Mouse (Mus musculus) gastrocnemius, adult 2 months (tissue): ENCODE data around the gene Fat2. TPM values are rescaled to one million over a fixed set of nuclear protein-coding genes. Genes with fewer than 3 reads are reported as not detected.

Experiments used
- DNase-seq: peaks from one replicate; pipeline ENCODE4 v3.0.0; 2022
- H3K27ac ChIP-seq: fragments of 200-600 bp; 2 replicates; pipeline ENCODE4 v1.8.1; 2022; ENCODE audit warnings: mild to moderate bottlenecking
- H3K4me3 ChIP-seq: fragments of 200-600 bp; 2 replicates; pipeline ENCODE4 v1.8.1; 2022; ENCODE audit warnings: mild to moderate bottlenecking, moderate library complexity
- CTCF ChIP-seq: fragments of 200-600 bp; IDR thresholded peaks from 2 replicates; pipeline ENCODE4 v1.8.1; 2022; ENCODE audit warnings: antibody characterized with exemption, mild to moderate bottlenecking, moderate library complexity
- intact Hi-C: fragments of 180-260 bp; cut with DNase I; formaldehyde crosslinking; loops from one replicate; pipeline ENCODE4 v1.15.1; 2025
- total RNA-seq, 2 experiments: library from RNA; stranded (reverse); gene quantifications; 2 replicates each; pipeline ENCODE4 v1.2.3; 2021

The Fat2 gene
- total RNA-seq, 2 experiments from 2014 or later: 0.03 TPM

DNA sequence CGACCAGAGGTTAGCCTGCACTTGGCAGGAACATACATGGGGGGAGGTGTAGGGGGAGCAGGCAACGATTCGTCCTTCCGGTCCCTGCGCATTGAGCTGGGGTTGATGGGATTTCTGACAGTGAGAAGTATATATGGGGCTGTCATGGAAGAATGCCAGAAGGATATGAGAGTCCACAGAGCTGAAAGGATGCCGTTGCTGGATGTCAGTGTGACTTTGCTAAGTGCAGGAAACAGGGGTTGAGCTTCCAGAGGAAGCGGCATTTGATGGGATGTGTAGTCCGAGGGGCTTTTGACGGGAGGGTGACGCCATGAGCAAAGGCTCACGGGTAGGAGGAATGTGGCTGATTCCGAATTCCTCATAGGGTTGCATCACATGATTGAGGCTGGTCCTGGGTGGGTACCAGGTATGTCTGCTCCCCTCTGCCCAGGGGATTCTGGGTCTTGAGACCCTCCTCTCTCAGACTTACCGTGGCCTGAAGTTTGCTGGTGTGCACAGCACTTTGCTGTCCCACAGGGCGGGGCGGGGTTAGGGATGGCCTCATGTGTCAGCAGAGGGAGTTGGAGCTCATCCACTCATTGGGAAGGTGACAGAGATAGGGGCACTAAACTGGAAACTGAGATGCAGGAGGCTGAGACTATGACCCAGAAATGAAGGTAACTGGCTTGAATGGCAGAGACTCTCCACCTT, 21.9 kb upstream of the Fat2 start:
- H3K4me3 ChIP-seq: no peak overlapping the region
- no peak overlapping the region for H3K27ac ChIP-seq
- intact Hi-C loops: no loop called here
- TF ChIP-seq CTCF: no peak
- DNase-seq: no peak

DNA sequence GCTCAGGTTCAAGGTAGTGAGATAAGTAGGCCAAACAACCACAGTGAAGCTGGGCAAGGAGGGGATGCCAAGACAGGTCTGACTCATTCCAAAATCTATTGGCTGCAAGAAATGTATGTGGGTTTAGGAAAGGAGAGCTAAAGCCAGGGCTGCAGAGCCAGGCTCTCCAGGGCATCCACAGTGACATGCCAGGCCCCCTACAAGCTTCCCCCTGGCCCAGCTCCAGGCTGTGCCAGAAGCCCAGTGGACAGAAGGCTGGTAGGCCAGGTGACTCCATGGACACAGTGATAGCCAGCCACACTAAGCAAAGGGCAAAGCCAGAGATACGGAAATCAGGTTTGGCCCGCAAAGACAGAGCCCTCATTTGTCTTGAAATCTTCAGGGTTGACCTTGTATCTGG, 20.5 kb upstream of the Fat2 start:
- no peak overlapping the region for H3K27ac ChIP-seq
- H3K4me3 ChIP-seq: no peak overlapping the region
- intact Hi-C loops: no loop called here
- no peak for DNase-seq
- no peak for TF ChIP-seq CTCF

DNA sequence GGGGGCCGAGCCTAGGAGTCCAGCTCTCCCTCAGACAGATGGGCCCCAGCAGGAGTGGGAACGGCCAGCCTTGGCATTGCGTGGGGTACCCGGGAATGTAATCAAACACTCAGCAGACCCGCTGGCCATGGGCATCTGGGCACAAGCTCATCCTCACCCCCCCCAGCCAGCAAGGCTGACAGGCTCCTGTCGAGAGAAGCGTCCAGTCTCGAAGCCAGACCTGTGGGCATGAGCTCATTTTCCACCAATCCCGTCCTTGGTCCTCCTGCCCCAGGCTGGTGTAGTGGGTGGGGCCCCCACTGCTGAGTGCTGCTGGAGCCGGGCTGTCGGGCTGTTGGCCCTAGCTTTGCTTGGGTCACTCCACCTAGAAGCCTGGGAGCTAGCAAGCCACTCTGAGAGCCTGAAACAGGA, 5.6 kb upstream of the Fat2 start:
- intact Hi-C loops: no loop called here
- Histone ChIP-seq H3K4me3 (no peak overlapping the region), H3K27ac (no peak overlapping the region)
- no peak for DNase-seq
- no peak for TF ChIP-seq CTCF

DNA sequence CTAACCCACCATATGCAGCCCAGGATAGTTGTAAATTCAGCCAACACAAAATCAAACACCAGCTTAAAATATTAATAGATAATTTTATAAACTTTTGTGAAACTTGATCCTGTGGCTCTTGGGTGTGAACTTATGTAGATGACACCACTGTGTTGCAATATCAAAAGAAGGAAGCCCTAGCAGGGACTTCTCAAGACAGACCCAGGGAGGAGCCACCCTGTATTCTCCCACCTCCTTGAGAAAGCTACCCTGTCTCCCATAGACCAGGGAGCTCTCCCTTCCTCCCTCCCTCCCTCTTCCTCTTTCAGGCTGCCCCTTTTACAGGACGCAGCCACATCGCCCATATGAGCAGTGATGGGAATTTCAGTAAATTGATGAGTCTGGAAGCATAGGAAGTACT, 4.4 kb upstream of the Fat2 start:
- no peak for DNase-seq
- no peak for TF ChIP-seq CTCF
- no peak overlapping the region for H3K4me3 ChIP-seq
- no peak overlapping the region for H3K27ac ChIP-seq
- intact Hi-C loops: no loop called here

DNA sequence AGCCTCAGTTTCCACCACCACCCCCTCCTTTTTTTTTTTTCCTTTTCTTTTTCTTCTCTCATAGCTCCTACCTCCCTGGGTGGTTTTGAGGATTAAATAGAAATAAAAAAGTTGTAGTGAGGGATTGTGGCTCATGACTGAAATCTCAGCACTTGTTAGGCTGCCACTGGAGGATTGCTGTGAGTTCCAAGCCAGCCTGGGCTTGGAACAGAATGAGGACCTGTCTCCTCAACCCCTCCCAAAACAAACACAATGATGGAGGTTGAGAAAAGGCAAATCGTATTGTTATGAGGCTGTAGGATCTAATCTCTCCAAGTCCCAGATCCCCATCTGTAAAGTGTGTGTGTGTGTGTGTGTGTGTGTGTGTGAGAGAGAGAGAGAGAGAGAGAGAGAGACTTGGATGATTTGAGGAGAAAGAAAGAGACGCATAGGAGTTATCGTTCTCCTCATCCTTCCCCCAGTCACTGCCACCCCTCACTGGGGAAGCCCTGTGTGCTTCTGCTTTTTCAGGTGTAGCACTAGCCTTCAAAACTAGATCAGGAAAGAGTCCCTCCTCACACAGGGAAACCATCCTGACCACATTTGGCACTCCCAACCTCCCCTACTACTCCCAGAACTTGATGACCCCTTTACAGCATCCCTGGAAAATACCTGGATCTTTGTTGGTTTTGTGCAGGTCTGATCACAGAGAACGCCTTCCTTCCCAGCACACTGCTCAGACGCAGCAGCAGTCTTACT, 837 bp upstream of the Fat2 start:
- no peak for DNase-seq
- no peak for TF ChIP-seq CTCF
- no peak overlapping the region for H3K27ac ChIP-seq

DNA sequence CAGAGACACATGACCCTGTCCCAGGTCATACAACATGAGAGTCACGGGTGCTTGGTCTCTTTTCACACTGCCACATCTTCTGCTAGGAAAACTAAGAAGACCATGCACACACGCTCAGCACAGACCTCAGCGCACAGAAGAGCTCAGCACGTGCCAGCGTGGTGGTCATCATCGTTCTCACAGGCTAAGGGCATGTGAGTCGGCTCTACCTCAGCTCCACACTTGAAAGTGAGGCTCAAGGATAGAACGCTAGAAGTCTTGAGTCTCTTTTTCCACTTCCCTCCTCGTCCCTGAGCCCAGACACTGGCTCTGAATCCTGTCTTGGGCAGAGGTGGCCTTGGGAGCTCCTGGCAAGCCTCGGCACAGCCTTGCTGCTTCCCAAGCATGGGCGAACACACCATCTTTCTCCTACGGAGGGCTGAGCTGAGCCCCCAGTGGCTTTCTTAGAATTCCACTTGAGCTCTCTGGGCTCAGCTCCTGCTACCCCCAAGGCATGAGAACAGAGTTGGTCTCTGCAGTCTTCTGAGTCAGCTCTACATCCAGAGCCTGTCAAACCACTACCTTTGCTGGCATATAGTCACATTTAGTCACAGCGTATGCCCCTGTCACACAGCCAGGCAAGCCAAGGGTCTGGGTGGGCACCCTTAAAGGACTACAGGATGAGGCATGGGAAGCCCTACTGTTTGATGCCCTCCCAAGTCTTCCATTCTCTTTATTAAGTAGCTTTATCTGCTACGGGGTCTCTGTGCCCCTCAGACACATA, 869 bp downstream of the Fat2 start:
- no peak overlapping the region for H3K27ac ChIP-seq
- DNase-seq: no peak
- intact Hi-C loops: no loop called here
- H3K4me3 ChIP-seq: no peak overlapping the region
- no peak for TF ChIP-seq CTCF

More for the DNA sequence above, 837 bp upstream of the Fat2 start:
- H3K4me3 ChIP-seq: no peak overlapping the region
- intact Hi-C loops: no loop called here

DNA sequence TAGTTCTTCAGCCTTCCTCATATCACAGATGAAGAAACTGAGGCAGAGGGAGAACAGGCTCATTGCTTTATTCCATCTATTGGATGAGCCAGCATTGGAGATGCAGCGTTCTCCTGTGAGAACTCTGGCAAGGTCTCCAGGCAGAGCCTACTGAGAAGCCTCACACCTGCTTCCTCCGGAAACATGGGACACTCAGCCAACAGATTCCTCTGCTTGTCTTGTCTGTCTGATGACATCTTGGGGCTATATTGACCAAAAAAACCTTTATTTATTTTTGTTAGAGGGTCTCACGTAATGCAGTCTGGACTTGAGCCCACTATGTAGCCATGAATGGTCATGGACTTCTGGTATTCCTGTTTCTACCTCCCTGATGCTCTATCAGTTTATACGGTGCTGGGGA, 1.8 kb downstream of the Fat2 start:
- no peak for DNase-seq
- Histone ChIP-seq H3K27ac (no peak overlapping the region), H3K4me3 (no peak overlapping the region)
- intact Hi-C loops: no loop called here
- no peak for TF ChIP-seq CTCF

DNA sequence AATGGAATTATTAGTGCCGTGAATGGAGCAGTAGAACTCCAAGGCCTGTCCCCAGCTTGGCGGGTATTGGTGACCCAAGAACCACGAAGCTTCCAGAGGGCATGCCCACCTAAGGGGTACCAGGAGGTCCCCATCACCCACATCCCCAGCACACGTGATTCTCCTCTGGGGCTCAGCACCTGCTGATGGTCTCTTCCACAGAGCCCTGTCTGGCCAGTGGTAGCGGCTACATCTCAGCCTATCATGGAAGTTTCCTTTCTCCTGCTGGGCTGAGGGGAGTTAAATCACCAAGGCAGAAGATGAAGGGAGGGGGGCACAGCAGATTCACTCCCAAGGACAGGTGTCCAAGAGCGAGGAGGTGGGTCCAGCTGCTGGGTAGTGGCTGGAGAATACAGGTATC, 2.3 kb downstream of the Fat2 start:
- no peak overlapping the region for H3K27ac ChIP-seq
- intact Hi-C loops: no loop called here
- DNase-seq: no peak
- no peak overlapping the region for H3K4me3 ChIP-seq
- TF ChIP-seq CTCF: no peak

DNA sequence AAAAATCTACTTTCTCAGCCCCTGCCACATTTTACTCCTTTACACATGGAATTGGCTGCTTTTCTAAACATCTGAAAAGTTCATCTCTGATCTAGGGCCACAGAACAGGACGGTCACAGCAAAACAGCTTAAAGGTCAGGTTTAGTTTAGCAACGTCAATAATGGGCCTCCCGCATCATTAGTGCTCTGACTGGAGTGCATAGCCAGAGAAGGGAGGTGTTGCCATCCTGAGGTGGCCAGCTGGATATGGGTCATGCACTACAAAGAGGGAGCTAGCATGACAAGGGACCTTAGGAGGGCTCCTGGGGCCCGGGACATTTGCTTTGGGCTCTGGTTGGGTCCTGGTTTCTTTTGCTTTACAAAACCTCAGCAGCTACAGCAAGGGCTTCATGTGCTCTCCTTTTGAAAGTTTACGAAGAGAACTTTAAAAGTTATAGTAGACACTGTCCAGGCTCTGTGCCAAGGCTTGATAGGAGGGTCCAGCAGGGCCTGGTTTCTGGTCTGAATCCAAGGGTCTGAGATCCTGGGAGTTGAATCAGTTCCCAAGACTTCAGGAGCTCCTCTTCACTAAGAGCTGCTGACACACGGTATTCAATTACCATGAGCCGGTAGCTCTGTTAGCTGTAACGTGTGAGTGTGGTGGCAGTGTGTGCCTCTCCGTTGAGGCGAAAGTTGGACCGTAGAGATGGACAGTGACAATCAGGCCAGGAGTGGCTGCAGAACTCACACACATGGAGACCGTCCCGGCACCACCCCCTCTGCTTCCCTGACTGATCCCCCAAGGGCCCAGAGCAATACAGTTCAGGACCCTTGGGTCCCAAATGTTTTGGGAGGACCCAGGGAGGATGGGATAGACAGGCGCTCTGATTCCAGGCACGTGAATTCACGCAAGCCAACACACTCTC, 6.2 kb downstream of the Fat2 start:
- H3K4me3 ChIP-seq: no peak overlapping the region
- TF ChIP-seq CTCF: no peak
- intact Hi-C loops: no loop called here
- DNase-seq: no peak
- no peak overlapping the region for H3K27ac ChIP-seq

DNA sequence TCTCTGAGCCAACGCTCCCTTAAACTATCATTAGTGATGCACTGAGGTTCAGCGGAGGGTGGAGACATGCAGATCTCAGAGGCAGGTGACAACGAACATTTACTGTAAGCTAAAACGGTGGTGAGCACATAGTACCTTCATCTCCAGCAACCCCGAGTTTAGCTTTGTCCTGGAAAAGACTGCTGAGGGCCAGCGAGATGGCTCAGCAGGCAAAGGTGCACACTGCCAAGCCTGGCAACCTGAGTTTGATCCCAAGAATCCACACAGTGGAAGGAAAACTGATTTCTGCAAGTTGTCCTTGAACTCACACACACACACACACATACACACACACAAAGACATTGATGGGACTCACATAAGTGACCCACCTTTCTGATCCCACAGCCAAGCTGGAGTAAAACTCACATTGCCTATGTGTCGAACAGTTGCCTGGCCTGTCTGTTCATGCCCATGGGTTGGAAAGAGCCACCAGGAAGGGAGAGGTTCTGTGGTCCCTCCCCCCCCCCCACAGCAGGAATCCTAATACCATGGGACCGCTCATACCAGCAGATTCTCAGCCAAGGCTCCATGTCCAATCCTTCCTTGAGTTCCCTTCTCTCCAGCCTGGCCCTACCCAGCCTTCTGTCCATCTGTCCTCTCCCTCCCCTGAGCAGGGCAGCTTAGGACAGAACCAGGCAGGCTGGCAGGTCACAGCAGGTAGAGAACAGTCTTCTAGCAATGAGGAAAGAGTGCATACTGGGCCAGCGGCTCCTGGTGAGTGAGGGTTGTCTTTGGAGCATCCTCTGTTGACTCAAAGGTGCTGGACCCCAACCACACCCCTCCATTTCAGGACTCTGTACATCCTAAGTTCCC, 8.6 kb downstream of the Fat2 start:
- no peak for TF ChIP-seq CTCF
- H3K4me3 ChIP-seq: no peak overlapping the region
- no peak overlapping the region for H3K27ac ChIP-seq
- DNase-seq: no peak
- intact Hi-C loops: no loop called here

DNA sequence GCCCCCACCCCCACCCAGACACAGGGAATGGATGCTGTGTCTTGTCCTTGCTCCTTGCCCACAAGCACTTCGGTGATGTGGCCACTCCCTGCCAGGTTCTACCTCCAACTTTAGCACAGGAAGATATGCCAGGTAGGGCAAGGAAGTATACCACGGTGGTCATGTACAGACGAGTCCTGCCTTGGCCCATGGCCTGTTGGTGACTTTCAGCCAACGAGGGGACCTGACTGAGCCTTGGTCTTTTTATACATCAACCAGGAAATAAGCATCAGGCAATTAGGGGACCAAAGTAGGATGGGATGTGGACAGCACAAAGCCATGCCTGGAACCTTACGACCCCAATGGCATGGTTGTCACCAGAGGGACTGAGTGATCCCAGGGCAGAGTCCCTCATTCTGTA, 9.3 kb downstream of the Fat2 start:
- intact Hi-C loops: no loop called here
- Histone ChIP-seq H3K27ac (no peak overlapping the region), H3K4me3 (no peak overlapping the region)
- DNase-seq: no peak
- TF ChIP-seq CTCF: no peak
